Mouse (Mus musculus) neural tube, embryonic 14.5 days (tissue): Measurements from ENCODE around the gene Krt33a. TPM values are rescaled to one million over a fixed set of nuclear protein-coding genes. Genes with fewer than 3 reads are reported as not detected.

ENCODE experiments used
- ATAC-seq: fragments of 200-750 bp; cut with Nextera tagmentation; 2 replicates; pipeline ENCODE4 v1.8.0; 2017; ENCODE audit warnings: low read depth, mild to moderate bottlenecking, moderate TSS enrichment, moderate library complexity
- H3K27ac ChIP-seq: fragments of 300-500 bp; sonication (generic); 2 replicates; pipeline ENCODE4 v1.5.1; 2014; ENCODE audit warnings: low read depth, mild to moderate bottlenecking, control low read depth, low read length, moderate library complexity, mixed read lengths
- H3K27me3 ChIP-seq: fragments of 300-500 bp; sonication (generic); 2 replicates; pipeline ENCODE4 v1.6.1; 2014; ENCODE audit warnings: low read length; ENCODE audit not compliant: control insufficient read depth, insufficient read depth
- H3K36me3 ChIP-seq: fragments of 300-500 bp; sonication (generic); 2 replicates; pipeline ENCODE4 v1.6.1; 2014; ENCODE audit warnings: low read length, mixed read lengths; ENCODE audit not compliant: control insufficient read depth, insufficient read depth
- H3K4me1 ChIP-seq: fragments of 300-500 bp; sonication (generic); 2 replicates; pipeline ENCODE4 v1.6.1; 2014; ENCODE audit warnings: low read length; ENCODE audit not compliant: control insufficient read depth, insufficient read depth
- H3K4me2 ChIP-seq: fragments of 300-500 bp; sonication (generic); 2 replicates; pipeline ENCODE4 v1.6.1; 2014; ENCODE audit warnings: mild to moderate bottlenecking, low read depth, low read length, control low read depth
- H3K4me3 ChIP-seq: fragments of 300-500 bp; sonication (generic); 2 replicates; pipeline ENCODE4 v1.5.1; 2014; ENCODE audit warnings: low read depth, low read length, control low read depth, mixed read lengths
- H3K9ac ChIP-seq: fragments of 300-500 bp; sonication (generic); replicated peaks from 2 replicates; pipeline ENCODE4 v1.6.1; 2014; ENCODE audit warnings: low read depth, mild to moderate bottlenecking, control low read depth, low read length, mixed read lengths
- H3K9me3 ChIP-seq: fragments of 300-500 bp; sonication (generic); 2 replicates; pipeline ENCODE4 v1.6.1; 2016; ENCODE audit warnings: low read length; ENCODE audit not compliant: control insufficient read depth
- WGBS: fragments of 180-500 bp; shearing (Covaris S2); extraction: QIAGEN DNeasy Blood & Tissue Kit; methylation state at CpG from one replicate; pipeline ENCODE4 v1.1.7; 2014; 5-methylcytosine and 5-hydroxymethylcytosine counted together
- polyA plus RNA-seq: library from polyadenylated mRNA; unstranded; fragments of >200 nt; fragmentation: Nextera tagmentation; extraction: Ambion mirVana; gene quantifications from 2 replicates; pipeline ENCODE4 v1.2.1, GENCODE M21; 2014

The Krt33a gene
- polyA plus RNA-seq, result not detected in 2 replicates

- no peak for ATAC-seq
- Histone ChIP-seq H3K36me3 (no peaks in the 10 kb centered on the region), H3K4me3 (no peak within 1 kb of the TSS), H3K4me1 (no peaks in the 10 kb centered on the region), H3K27me3 (no peaks in the 10 kb centered on the region), H3K4me2 (no peak within 1 kb of the TSS), H3K27ac (no peak within 1 kb of the TSS), H3K9ac (no peak within 1 kb of the TSS), H3K9me3 (no peaks in the 10 kb centered on the region)
- 81% methylated on average over 4 of the region's 4 CpGs for WGBS
These were observed at the start of gene Krt33a for GRCm38 (mm10) chr11:100016112-100016511. TSS of gene Krt33a (minus strand) at chr11:100016212.

DNA sequence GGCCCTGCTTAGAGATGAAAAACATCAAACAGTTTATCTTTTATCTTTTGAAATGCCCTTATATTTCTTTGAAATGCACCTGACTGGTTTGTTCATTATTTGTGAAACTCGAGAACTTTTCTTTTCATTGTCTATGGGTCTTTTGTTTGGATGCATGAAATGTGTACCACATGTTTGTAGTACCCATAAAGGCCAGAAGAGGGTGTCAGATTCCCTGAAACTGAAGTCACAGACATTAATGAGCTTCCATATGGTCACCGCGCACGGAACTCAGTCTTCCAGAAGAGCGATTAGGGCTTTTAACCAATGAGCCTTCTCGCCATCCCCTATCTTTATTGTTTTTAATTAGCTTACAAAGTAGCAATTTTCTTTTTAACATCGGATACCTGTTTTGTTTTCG is 42.9 kb upstream of the Krt33a start:
- 69% methylated on average over 8 of the region's 8 CpGs for WGBS
- H3K4me3 ChIP-seq, result no peak overlapping the region
- H3K27me3 ChIP-seq, result no peaks in the 10 kb centered on the region
- no peak for ATAC-seq
- H3K36me3 ChIP-seq, result no peaks in the 10 kb centered on the region
- no peak overlapping the region for H3K27ac ChIP-seq
- no peak overlapping the region for H3K4me2 ChIP-seq
- no peaks in the 10 kb centered on the region for H3K4me1 ChIP-seq
- H3K9ac ChIP-seq, result no peak overlapping the region
- H3K9me3 ChIP-seq, result no peaks in the 10 kb centered on the region

GRCm38 (mm10) chr11:100055686-100056655 is 40.0 kb upstream of the Krt33a start:
- H3K4me1 ChIP-seq, result no peaks in the 10 kb centered on the region
- no peaks in the 10 kb centered on the region for H3K9me3 ChIP-seq
- H3K27ac ChIP-seq, result no peak overlapping the region
- ATAC-seq, result no peak
- H3K4me2 ChIP-seq, result no peak overlapping the region
- H3K9ac ChIP-seq, result no peak overlapping the region
- WGBS, result 76% methylated on average over 9 of the region's 9 CpGs
- no peak overlapping the region for H3K4me3 ChIP-seq
- no peaks in the 10 kb centered on the region for H3K27me3 ChIP-seq
- no peaks in the 10 kb centered on the region for H3K36me3 ChIP-seq

GRCm38 (mm10) chr11:100050451-100050850 is 34.4 kb upstream of the Krt33a start, which contains the start of gene Krt31:
TSS of gene Krt31 (minus strand) at chr11:100050551.
- WGBS, result 93% methylated on average over 3 of the region's 3 CpGs
- no peak within 1 kb of the TSS for H3K9ac ChIP-seq
- no peak within 1 kb of the TSS for H3K4me2 ChIP-seq
- no peaks in the 10 kb centered on the region for H3K27me3 ChIP-seq
- H3K4me3 ChIP-seq, result no peak within 1 kb of the TSS
- no peaks in the 10 kb centered on the region for H3K4me1 ChIP-seq
- H3K9me3 ChIP-seq, result no peaks in the 10 kb centered on the region
- no peak within 1 kb of the TSS for H3K27ac ChIP-seq
- no peaks in the 10 kb centered on the region for H3K36me3 ChIP-seq
- ATAC-seq, result no peak

GRCm38 (mm10) chr11:100047193-100047592 is 31.2 kb upstream of the Krt33a start:
- no peak overlapping the region for H3K9ac ChIP-seq
- WGBS, result 95% methylated on average over 2 of the region's 2 CpGs
- H3K4me3 ChIP-seq, result no peak overlapping the region
- H3K4me2 ChIP-seq, result no peak overlapping the region
- no peaks in the 10 kb centered on the region for H3K9me3 ChIP-seq
- H3K27me3 ChIP-seq, result no peaks in the 10 kb centered on the region
- H3K4me1 ChIP-seq, result no peaks in the 10 kb centered on the region
- no peak overlapping the region for H3K27ac ChIP-seq
- H3K36me3 ChIP-seq, result no peaks in the 10 kb centered on the region
- no peak for ATAC-seq

DNA sequence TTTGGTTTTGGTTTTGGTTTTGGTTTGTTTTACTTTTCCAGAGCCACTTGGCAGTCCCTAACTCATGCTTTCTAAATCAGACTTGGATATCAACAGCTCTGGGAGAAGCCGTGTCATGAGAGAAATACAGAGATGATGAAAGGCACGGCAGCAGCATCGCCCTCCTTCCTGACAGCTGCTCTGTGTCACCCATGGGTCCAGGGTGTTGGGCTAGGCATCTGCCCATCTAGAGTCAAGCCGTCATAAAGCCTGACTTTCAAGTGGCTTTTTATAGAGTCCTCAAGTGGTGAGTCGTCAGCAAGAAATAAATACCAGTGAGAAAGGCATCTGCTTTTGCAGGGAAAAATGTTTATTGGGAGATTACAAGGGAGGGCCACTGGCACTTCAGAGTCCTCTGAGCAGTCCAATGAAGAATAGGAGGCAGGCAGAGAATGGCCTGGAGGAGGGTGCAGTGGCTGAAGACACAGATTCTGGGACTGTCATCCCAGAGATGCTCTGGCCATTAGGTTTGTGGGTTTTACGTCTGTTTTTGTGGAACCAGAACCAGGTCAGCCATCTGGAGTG is 30.4 kb upstream of the Krt33a start:
- WGBS, result 81% methylated on average over 6 of the region's 6 CpGs
- no peaks in the 10 kb centered on the region for H3K4me1 ChIP-seq
- no peaks in the 10 kb centered on the region for H3K27me3 ChIP-seq
- H3K9me3 ChIP-seq, result no peaks in the 10 kb centered on the region
- H3K4me2 ChIP-seq, result no peak overlapping the region
- ATAC-seq, result no peak
- no peak overlapping the region for H3K9ac ChIP-seq
- no peaks in the 10 kb centered on the region for H3K36me3 ChIP-seq
- H3K27ac ChIP-seq, result no peak overlapping the region
- no peak overlapping the region for H3K4me3 ChIP-seq

DNA sequence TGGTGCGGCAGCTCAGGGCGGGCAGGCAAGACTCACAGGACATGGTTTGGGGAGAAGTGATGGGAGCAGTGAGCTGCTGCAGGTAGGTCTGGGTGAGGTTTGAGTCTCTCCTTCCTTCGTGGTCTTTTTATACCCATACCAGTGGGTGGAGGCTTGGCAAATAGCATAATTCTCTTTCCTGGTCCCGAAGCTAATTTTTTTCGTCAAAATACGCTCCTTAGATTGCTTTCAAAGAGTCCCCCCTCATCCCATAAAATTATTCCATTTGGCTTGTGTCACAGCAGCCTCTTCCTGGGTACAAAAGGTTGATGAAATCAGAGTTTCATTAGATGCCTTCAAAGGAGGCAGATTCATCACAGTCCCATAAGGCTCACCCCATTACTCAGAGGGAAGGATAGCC is 25.4 kb upstream of the Krt33a start, which contains the start of gene Krt34:
Krt34 (minus strand) TSS at position 101 of the 400 bp plus-strand sequence.
- ATAC-seq, result no peak
- Histone ChIP-seq H3K4me2 (no peak within 1 kb of the TSS), H3K9ac (no peak within 1 kb of the TSS), H3K36me3 (no peaks in the 10 kb centered on the region), H3K9me3 (no peaks in the 10 kb centered on the region), H3K27ac (no peak within 1 kb of the TSS), H3K4me1 (no peaks in the 10 kb centered on the region), H3K27me3 (no peaks in the 10 kb centered on the region), H3K4me3 (no peak within 1 kb of the TSS)
- WGBS, result 86% methylated on average over 6 of the region's 6 CpGs

DNA sequence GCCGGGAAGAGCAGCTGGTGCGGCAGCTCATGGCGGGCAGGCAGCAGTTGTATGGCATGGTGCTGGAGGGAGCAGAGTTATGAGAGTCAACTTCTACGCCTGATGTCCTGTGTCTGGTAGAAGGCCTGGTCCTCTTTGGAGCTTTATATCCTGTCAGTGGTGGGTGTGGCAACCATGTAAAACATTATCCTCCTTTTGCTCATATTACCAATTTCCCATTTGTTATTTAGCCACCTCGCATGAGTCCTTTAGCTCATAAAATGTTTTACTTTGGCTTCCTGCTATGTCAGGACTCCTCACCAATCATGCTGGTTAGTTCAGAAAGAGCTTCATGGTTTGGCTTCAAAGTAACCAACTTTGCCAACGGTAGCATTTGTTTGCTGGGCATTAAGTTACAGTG is 13.8 kb upstream of the Krt33a start, which contains the start of gene Krt33b:
Krt33b (minus strand) TSS at position 101 of the 400 bp plus-strand sequence.
- H3K36me3 ChIP-seq, result no peaks in the 10 kb centered on the region
- 87% methylated on average over 6 of the region's 6 CpGs for WGBS
- no peak within 1 kb of the TSS for H3K9ac ChIP-seq
- H3K4me2 ChIP-seq, result no peak within 1 kb of the TSS
- no peaks in the 10 kb centered on the region for H3K9me3 ChIP-seq
- H3K4me1 ChIP-seq, result no peaks in the 10 kb centered on the region
- no peak for ATAC-seq
- no peaks in the 10 kb centered on the region for H3K27me3 ChIP-seq
- H3K4me3 ChIP-seq, result no peak within 1 kb of the TSS
- H3K27ac ChIP-seq, result no peak within 1 kb of the TSS

GRCm38 (mm10) chr11:100021438-100021837 is 5.4 kb upstream of the Krt33a start:
- no peaks in the 10 kb centered on the region for H3K27me3 ChIP-seq
- no peak for ATAC-seq
- no peak overlapping the region for H3K27ac ChIP-seq
- 83% methylated on average over 5 of the region's 5 CpGs for WGBS
- H3K4me1 ChIP-seq, result no peaks in the 10 kb centered on the region
- no peak overlapping the region for H3K9ac ChIP-seq
- H3K9me3 ChIP-seq, result no peaks in the 10 kb centered on the region
- H3K4me2 ChIP-seq, result no peak overlapping the region
- no peaks in the 10 kb centered on the region for H3K36me3 ChIP-seq
- H3K4me3 ChIP-seq, result no peak overlapping the region
